Mouse (Mus musculus): ENCODE results near the gene Kdsr. TPM values are rescaled to one million over a fixed set of nuclear protein-coding genes. Genes with fewer than 3 reads are reported as not detected.
A peak's percentile ranks its signal among the peaks of the same experiment; 100 is the strongest.

Kdsr gene
- total and polyA plus RNA-seq, 2 experiments from 2014 or later: 8.9 to 17.6 TPM

- ATAC-seq (no peak), DNase-seq (ENCODE audit: low spot score) (no peak)
- 84% methylated on average over 3 of the region's 3 CpGs for WGBS
- peaks cover 7% of the 10 kb centered on the region; the same call in 1 of the 2 replicates for H3K36me3 ChIP-seq (ENCODE audit: insufficient read depth, low read length)
- H3K4me3 ChIP-seq (ENCODE audit: low read length): no peak overlapping the region
- H3K9me3 ChIP-seq (ENCODE audit: low read length): no peaks in the 10 kb centered on the region
- H3K4me1 ChIP-seq (ENCODE audit: insufficient read depth, low read length): peaks cover 9% of the 10 kb centered on the region; the same call in 1 of the 2 replicates
- H3K27ac ChIP-seq: no peak overlapping the region
- H3K4me2 ChIP-seq (ENCODE audit: low read depth, low read length): peak overlapping the region; percentile 91
- no peak overlapping the region for H3K9ac ChIP-seq (replicated peaks; ENCODE audit: low read length)
- no peaks in the 10 kb centered on the region for H3K27me3 ChIP-seq (ENCODE audit: insufficient read depth, low read length)
- no peak for TF ChIP-seq CTCF (IDR thresholded peaks at IDR 0.05; ENCODE audit: low read depth)
Observed at GRCm38 (mm10) chr1:106760750-106761149, 1.2 kb upstream of the Kdsr start.

DNA sequence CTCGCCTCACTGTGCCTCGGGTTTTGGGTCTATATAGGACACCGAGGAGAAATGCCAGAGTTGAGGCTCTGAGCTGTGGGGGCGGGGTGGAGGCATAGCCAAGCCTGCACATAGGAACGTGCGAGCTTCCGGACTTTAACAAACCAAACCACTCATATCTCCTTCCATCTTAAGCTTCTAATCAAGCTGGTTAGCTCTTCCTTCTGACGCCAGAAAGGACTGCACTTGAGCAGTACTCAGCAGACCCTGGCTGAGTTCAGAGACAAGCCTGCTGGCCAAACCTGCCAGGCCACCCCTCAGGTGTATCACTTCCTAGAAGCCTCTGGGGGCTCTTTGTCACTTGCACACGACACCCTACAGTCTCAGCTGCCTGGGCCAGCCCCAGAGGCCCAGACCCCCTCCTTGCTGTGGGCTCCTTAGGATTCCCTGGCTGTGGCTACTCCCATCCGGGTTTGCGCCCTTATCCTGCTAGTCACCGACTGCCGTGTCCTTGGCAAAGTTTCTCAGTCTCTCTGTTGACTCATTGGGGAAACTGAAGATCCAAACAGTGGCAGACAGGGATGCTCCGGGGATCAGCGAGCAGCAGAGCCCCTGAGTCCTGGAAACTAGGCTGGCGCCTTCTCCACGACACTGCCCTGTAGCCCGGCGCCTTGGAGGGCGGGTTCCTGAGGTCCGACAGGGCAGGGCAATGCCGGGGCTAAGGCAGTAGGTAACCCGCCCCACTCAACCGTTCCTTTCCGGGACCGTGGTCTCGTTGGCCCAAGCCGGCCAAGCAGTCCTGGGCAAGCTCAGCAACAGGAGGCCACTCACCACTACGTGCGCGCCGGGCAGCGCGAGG is 574 bp downstream of the Kdsr start:
- DNase-seq (ENCODE audit: low spot score) (peak; percentile 35), ATAC-seq (peak; percentile 25)
- Histone ChIP-seq H3K4me3 (ENCODE audit: low read length) (peak overlapping the region; percentile 80), H3K27ac (peak overlapping the region; percentile 81), H3K4me1 (ENCODE audit: insufficient read depth, low read length) (peaks cover 9% of the 10 kb centered on the region; the same call in 1 of the 2 replicates), H3K36me3 (ENCODE audit: insufficient read depth, low read length) (no peaks in the 10 kb centered on the region), H3K27me3 (ENCODE audit: insufficient read depth, low read length) (no peaks in the 10 kb centered on the region), H3K9me3 (ENCODE audit: low read length) (no peaks in the 10 kb centered on the region), H3K4me2 (ENCODE audit: low read depth, low read length) (peak overlapping the region; percentile 91), H3K9ac (replicated peaks; ENCODE audit: low read length) (peak overlapping the region; percentile 57)
- WGBS: 3% methylated on average over 34 of the region's 34 CpGs
- TF ChIP-seq CTCF (IDR thresholded peaks at IDR 0.05; ENCODE audit: low read depth): no peak

GRCm38 (mm10) chr1:106756633-106757032 is 2.9 kb downstream of the Kdsr start:
- Histone ChIP-seq H3K36me3 (ENCODE audit: insufficient read depth, low read length) (0 out of 2 replicates have a peak, but pooled peaks cover 3% of the 10 kb centered on the region), H3K27ac (no peak overlapping the region), H3K4me1 (ENCODE audit: insufficient read depth, low read length) (peaks cover 9% of the 10 kb centered on the region; the same call in 1 of the 2 replicates), H3K9ac (replicated peaks; ENCODE audit: low read length) (no peak overlapping the region), H3K9me3 (ENCODE audit: low read length) (no peaks in the 10 kb centered on the region), H3K4me2 (ENCODE audit: low read depth, low read length) (no peak overlapping the region), H3K4me3 (ENCODE audit: low read length) (no peak overlapping the region), H3K27me3 (ENCODE audit: insufficient read depth, low read length) (no peaks in the 10 kb centered on the region)
- ATAC-seq (no peak), DNase-seq (ENCODE audit: low spot score) (no peak)
- 89% methylated on average over 4 of the region's 4 CpGs for WGBS
- no peak for TF ChIP-seq CTCF (IDR thresholded peaks at IDR 0.05; ENCODE audit: low read depth)

DNA sequence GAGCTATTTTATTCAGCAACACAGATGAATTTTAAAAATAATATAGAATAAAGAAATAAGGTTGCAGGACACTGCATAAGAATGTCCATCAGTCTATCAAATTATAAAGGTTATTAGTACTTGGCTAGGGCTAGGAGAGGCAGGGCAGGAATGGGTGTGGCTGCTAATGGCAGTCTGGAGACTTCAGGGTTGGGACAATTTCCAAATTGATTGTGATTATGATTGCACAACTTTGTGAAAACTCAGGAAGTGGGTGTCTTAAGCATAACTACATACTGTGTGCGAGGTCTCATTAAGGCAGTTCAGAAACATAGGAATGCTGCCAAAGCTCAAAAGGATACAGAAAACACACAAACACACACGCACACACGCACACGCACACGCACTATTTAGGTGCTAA is 7.5 kb downstream of the Kdsr start:
- 95% methylated on average over 5 of the region's 5 CpGs for WGBS
- Histone ChIP-seq H3K36me3 (ENCODE audit: insufficient read depth, low read length) (peaks cover 11% of the 10 kb centered on the region; the same call in 1 of the 2 replicates), H3K4me1 (ENCODE audit: insufficient read depth, low read length) (no peaks in the 10 kb centered on the region), H3K27me3 (ENCODE audit: insufficient read depth, low read length) (no peaks in the 10 kb centered on the region), H3K9ac (replicated peaks; ENCODE audit: low read length) (no peak overlapping the region), H3K9me3 (ENCODE audit: low read length) (no peaks in the 10 kb centered on the region), H3K4me3 (ENCODE audit: low read length) (no peak overlapping the region), H3K4me2 (ENCODE audit: low read depth, low read length) (no peak overlapping the region), H3K27ac (no peak overlapping the region)
- ATAC-seq: no peak
- DNase-seq (ENCODE audit: low spot score): no peak
- no peak for TF ChIP-seq CTCF (IDR thresholded peaks at IDR 0.05; ENCODE audit: low read depth)

- ATAC-seq (no peak), DNase-seq (ENCODE audit: low spot score) (no peak)
- Histone ChIP-seq H3K4me3 (ENCODE audit: low read length) (no peak overlapping the region), H3K4me2 (ENCODE audit: low read depth, low read length) (no peak overlapping the region), H3K27me3 (ENCODE audit: insufficient read depth, low read length) (no peaks in the 10 kb centered on the region), H3K4me1 (ENCODE audit: insufficient read depth, low read length) (no peaks in the 10 kb centered on the region), H3K27ac (no peak overlapping the region), H3K9ac (replicated peaks; ENCODE audit: low read length) (no peak overlapping the region), H3K36me3 (ENCODE audit: insufficient read depth, low read length) (peaks cover 21% of the 10 kb centered on the region; the same call in 1 of the 2 replicates), H3K9me3 (ENCODE audit: low read length) (no peaks in the 10 kb centered on the region)
- WGBS: 50% methylated on average over 1 of the region's 1 CpGs
- no peak for TF ChIP-seq CTCF (IDR thresholded peaks at IDR 0.05; ENCODE audit: low read depth)
Observed at GRCm38 (mm10) chr1:106750656-106751055, 8.9 kb downstream of the Kdsr start.

DNA sequence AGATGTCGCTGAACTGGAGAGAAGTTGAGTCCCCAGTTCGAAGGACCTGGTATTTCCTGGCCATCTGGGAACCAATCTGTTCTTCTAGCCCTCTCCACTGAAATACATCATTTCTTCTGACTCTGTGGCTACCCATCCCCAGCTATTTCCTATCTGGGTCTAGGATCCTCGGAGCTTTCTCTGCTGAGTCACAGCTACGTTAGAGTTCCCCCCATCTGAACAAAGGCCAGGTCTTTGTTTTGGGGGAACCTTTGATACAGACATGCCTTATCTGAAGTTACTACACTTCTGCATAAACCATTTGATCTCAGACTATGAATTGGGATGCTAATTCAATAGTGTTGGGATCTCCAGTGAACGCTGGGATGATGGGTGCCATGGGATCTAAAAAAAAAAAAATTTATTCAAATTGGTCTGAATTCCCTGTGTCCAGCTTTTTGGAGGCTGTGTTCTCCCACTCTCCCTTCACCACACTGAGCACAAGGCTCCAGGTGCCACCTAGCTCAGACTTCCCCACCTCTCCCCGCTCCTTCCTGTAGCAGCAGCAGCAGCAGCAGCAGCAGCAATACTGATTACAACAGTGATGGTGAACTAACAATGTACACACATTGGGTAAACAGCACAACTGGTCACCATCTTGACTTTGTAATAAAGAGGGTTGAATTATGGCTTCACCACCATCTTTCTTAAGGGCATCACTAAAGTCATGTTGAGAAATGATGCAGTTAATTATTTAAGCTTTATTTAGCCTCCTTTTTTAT is 10.8 kb downstream of the Kdsr start:
- Histone ChIP-seq H3K36me3 (ENCODE audit: insufficient read depth, low read length) (peaks cover 21% of the 10 kb centered on the region; the same call in 1 of the 2 replicates), H3K27me3 (ENCODE audit: insufficient read depth, low read length) (no peaks in the 10 kb centered on the region), H3K9me3 (ENCODE audit: low read length) (no peaks in the 10 kb centered on the region), H3K9ac (replicated peaks; ENCODE audit: low read length) (no peak overlapping the region), H3K4me2 (ENCODE audit: low read depth, low read length) (no peak overlapping the region), H3K4me3 (ENCODE audit: low read length) (no peak overlapping the region), H3K27ac (no peak overlapping the region), H3K4me1 (ENCODE audit: insufficient read depth, low read length) (no peaks in the 10 kb centered on the region)
- no peak for TF ChIP-seq CTCF (IDR thresholded peaks at IDR 0.05; ENCODE audit: low read depth)
- ATAC-seq (no peak), DNase-seq (ENCODE audit: low spot score) (no peak)
- WGBS: 91% methylated on average over 6 of the region's 6 CpGs

All from hindbrain, postnatal 0 days (tissue).